Mouse (Mus musculus): ENCODE data around the gene Kcnn4.
A peak's percentile ranks its signal among the peaks of the same experiment; 100 is the strongest.

The Kcnn4 gene

GRCm38 (mm10) chr7:24365258-24366014 lies 4.6 kb upstream of the Kcnn4 start:
- DNase-seq (ENCODE audit: low read depth in 1 of 2, low spot score in 2 of 2), result no peak

GRCm38 (mm10) chr7:24366716-24367632 lies 3.1 kb upstream of the Kcnn4 start:
- DNase-seq (ENCODE audit: low read depth in 1 of 2, low spot score in 2 of 2), result no peak

GRCm38 (mm10) chr7:24368226-24368625 lies 1.8 kb upstream of the Kcnn4 start:
- DNase-seq (ENCODE audit: low read depth in 1 of 2, low spot score in 2 of 2), result no peak

GRCm38 (mm10) chr7:24368946-24369345 lies 1.1 kb upstream of the Kcnn4 start:
- no peak for DNase-seq (ENCODE audit: low read depth in 1 of 2, low spot score in 2 of 2)

- no peak for DNase-seq (ENCODE audit: low read depth in 1 of 2, low spot score in 2 of 2)
Observed at GRCm38 (mm10) chr7:24371012-24371808, 1.1 kb downstream of the Kcnn4 start.

- no peak for DNase-seq (ENCODE audit: low read depth in 1 of 2, low spot score in 2 of 2)
Observed at GRCm38 (mm10) chr7:24371809-24372145, 1.7 kb downstream of the Kcnn4 start.

- DNase-seq (ENCODE audit: low read depth in 1 of 2, low spot score in 2 of 2), result no peak
Observed at GRCm38 (mm10) chr7:24372300-24372699, 2.2 kb downstream of the Kcnn4 start.

GRCm38 (mm10) chr7:24372786-24373185 lies 2.7 kb downstream of the Kcnn4 start:
- DNase-seq (ENCODE audit: low read depth in 1 of 2, low spot score in 2 of 2), result no peak

GRCm38 (mm10) chr7:24373538-24374379 lies 3.7 kb downstream of the Kcnn4 start:
- peak in 1 of 2 experiments; percentile 55 for DNase-seq (ENCODE audit: low read depth in 1 of 2, low spot score in 2 of 2)

- no peak for DNase-seq (ENCODE audit: low read depth in 1 of 2, low spot score in 2 of 2)
Observed at GRCm38 (mm10) chr7:24376456-24376855, 6.4 kb downstream of the Kcnn4 start.

GRCm38 (mm10) chr7:24377091-24377865 lies 7.2 kb downstream of the Kcnn4 start:
- DNase-seq (ENCODE audit: low read depth in 1 of 2, low spot score in 2 of 2), result no peak

GRCm38 (mm10) chr7:24378049-24378701 lies 8.1 kb downstream of the Kcnn4 start:
- DNase-seq (ENCODE audit: low read depth in 1 of 2, low spot score in 2 of 2), result no peak

- no peak for DNase-seq (ENCODE audit: low read depth in 1 of 2, low spot score in 2 of 2)
Observed at GRCm38 (mm10) chr7:24379934-24380333, 9.9 kb downstream of the Kcnn4 start.

GRCm38 (mm10) chr7:24380370-24380769 lies 10.3 kb downstream of the Kcnn4 start:
- DNase-seq (ENCODE audit: low read depth in 1 of 2, low spot score in 2 of 2), result no peak

- DNase-seq (ENCODE audit: low read depth in 1 of 2, low spot score in 2 of 2), result no peak
Observed at GRCm38 (mm10) chr7:24382730-24383372, 12.8 kb downstream of the Kcnn4 start.

- DNase-seq (ENCODE audit: low read depth in 1 of 2, low spot score in 2 of 2), result no peak
Observed at GRCm38 (mm10) chr7:24384070-24384469, 14.0 kb downstream of the Kcnn4 start.

- peak in 1 of 2 experiments; percentile 53 for DNase-seq (ENCODE audit: low read depth in 1 of 2, low spot score in 2 of 2)
Observed at GRCm38 (mm10) chr7:24384827-24385226, 14.8 kb downstream of the Kcnn4 start.

GRCm38 (mm10) chr7:24387059-24387556 lies 17.0 kb downstream of the Kcnn4 start:
- DNase-seq (ENCODE audit: low read depth in 1 of 2, low spot score in 2 of 2), result peak; percentile 62 to 68
